ENCODE assay signal across 8 mouse cellular contexts in genomic region chrX:60147268-60147974, GRCm38 (mm10). TPM values are rescaled to one million over a fixed set of nuclear protein-coding genes. Genes with fewer than 3 reads are reported as not detected.
A peak's percentile ranks its signal among the peaks of the same experiment; 100 is the strongest.
DNase-seq lines count a peak whose midpoint lies in the region; ATAC-seq and TF ChIP-seq lines count a peak whose summit lies in the region.

No protein-coding gene starts in this region.

- no peaks in the 10 kb centered on the region for H3K36me3 ChIP-seq in kidney, adult 2 months (ENCODE audit: control insufficient read depth, insufficient read depth, low read length)
- H3K36me3 ChIP-seq in hindbrain, embryonic 12.5 days = no peaks in the 10 kb centered on the region
- H3K36me3 ChIP-seq in stomach, postnatal 0 days (ENCODE audit: control insufficient read depth, insufficient read depth, low read length) = no peaks in the 10 kb centered on the region

- H3K9ac ChIP-seq in hindbrain, embryonic 12.5 days = no peak overlapping the region
- no peak overlapping the region for H3K9ac ChIP-seq in stomach, postnatal 0 days (ENCODE audit: low read length)

- WGBS in kidney, adult 2 months = 4% methylated on average over 13 of the region's 13 CpGs
- WGBS in hindbrain, embryonic 12.5 days = 24% methylated on average over 13 of the region's 13 CpGs
- WGBS in stomach, postnatal 0 days = 16% methylated on average over 13 of the region's 13 CpGs

- 0 out of 2 replicates have a peak overlapping the region, but pooled peaks have one; percentile 5 for H3K4me3 ChIP-seq in kidney, adult 2 months (ENCODE audit: insufficient read depth, low read depth, low read length)
- H3K4me3 ChIP-seq in cortical plate, adult 2 months (ENCODE audit: insufficient read depth, low read length) = peak overlapping the region; percentile 49
- H3K4me3 ChIP-seq in hindbrain, embryonic 12.5 days = peak overlapping the region; percentile 15
- H3K4me3 ChIP-seq in stomach, postnatal 0 days (ENCODE audit: low read depth, low read length) = no peak overlapping the region

- H3K27ac ChIP-seq in kidney, adult 2 months (ENCODE audit: insufficient read depth, low read depth, low read length) = no peak overlapping the region
- H3K27ac ChIP-seq in cortical plate, adult 2 months (ENCODE audit: insufficient read depth, low read length) = no peak overlapping the region
- no peak overlapping the region for H3K27ac ChIP-seq in hindbrain, embryonic 12.5 days
- no peak overlapping the region for H3K27ac ChIP-seq in stomach, postnatal 0 days (replicated peaks)

- peak overlapping the region; percentile 21 for H3K4me2 ChIP-seq in hindbrain, embryonic 12.5 days (replicated peaks)
- peak overlapping the region; percentile 20; the same call in 1 of the 2 replicates for H3K4me2 ChIP-seq in stomach, postnatal 0 days (replicated peaks; ENCODE audit: low read depth)

- no peaks in the 10 kb centered on the region for H3K9me3 ChIP-seq in hindbrain, embryonic 12.5 days (replicated peaks)
- H3K9me3 ChIP-seq in stomach, postnatal 0 days (ENCODE audit: control insufficient read depth, low read length) = no peaks in the 10 kb centered on the region

- no peak for TF ChIP-seq POLR2A in kidney, adult 2 months (IDR thresholded peaks at IDR 0.05; ENCODE audit: low read depth, low read length)
- no peak for TF ChIP-seq POLR2A in cortical plate, adult 2 months (IDR thresholded peaks at IDR 0.05; ENCODE audit: extremely low read depth, insufficient read depth, low read length)

- ATAC-seq in hindbrain, embryonic 12.5 days (ENCODE audit: low FRiP score) = 0 out of 2 replicates have a peak, but pooled peaks have one; percentile 29
- ATAC-seq in stomach, postnatal 0 days (ENCODE audit: low FRiP score, low TSS enrichment) = no peak

- H3K27me3 ChIP-seq in kidney, adult 2 months (replicated peaks; ENCODE audit: control insufficient read depth, insufficient read depth, low read length) = no peaks in the 10 kb centered on the region
- no peaks in the 10 kb centered on the region for H3K27me3 ChIP-seq in hindbrain, embryonic 12.5 days
- H3K27me3 ChIP-seq in stomach, postnatal 0 days (ENCODE audit: control insufficient read depth, insufficient read depth, low read length) = no peaks in the 10 kb centered on the region

- no peaks in the 10 kb centered on the region for H3K4me1 ChIP-seq in kidney, adult 2 months (ENCODE audit: control insufficient read depth, insufficient read depth, low read length)
- H3K4me1 ChIP-seq in cortical plate, adult 2 months (ENCODE audit: control insufficient read depth, insufficient read depth, low read length) = no peaks in the 10 kb centered on the region
- no peaks in the 10 kb centered on the region for H3K4me1 ChIP-seq in hindbrain, embryonic 12.5 days
- H3K4me1 ChIP-seq in stomach, postnatal 0 days (replicated peaks; ENCODE audit: control insufficient read depth, insufficient read depth) = no peaks in the 10 kb centered on the region

- TF ChIP-seq EP300 in stomach, postnatal 0 days (optimal IDR thresholded peaks at IDR 0.05) = no peak

- no peak for TF ChIP-seq CTCF in kidney, adult 2 months (conservative IDR thresholded peaks at IDR 0.05; ENCODE audit: insufficient read depth, insufficient read length, low read depth, low read length)
- no peak for TF ChIP-seq CTCF in cortical plate, adult 2 months (IDR thresholded peaks at IDR 0.05; ENCODE audit: extremely low read depth, insufficient read depth, low read length)
- no peak for TF ChIP-seq CTCF in stomach, postnatal 0 days (IDR thresholded peaks at IDR 0.05; ENCODE audit: low read depth)

- no peak for DNase-seq in kidney, adult 2 months
- no peak for DNase-seq in kidney, adult 18-20 months
- peak; percentile 44 for DNase-seq in mesoderm, embryonic 11.5 days (ENCODE audit: low read depth, low spot score)
- DNase-seq in stomach, postnatal 0 days (ENCODE audit: low spot score) = no peak
- no peak for DNase-seq in testis, postnatal 10 days (ENCODE audit: low spot score)
- no peak for DNase-seq in yolk sac, embryonic 10.5 days (ENCODE audit: low spot score)

RNA-seq across cellular contexts. Expression of gene Mcf2, which starts 31.5 kb away (rescaled TPM):
- polyA plus RNA-seq in kidney, adult 2 months (2012; rRNA removed) = not detected in 2 replicates
- 3.1 and 3.4 TPM in 2 replicates for polyA plus RNA-seq in cortical plate, adult 2 months (2012; rRNA removed)
- polyA plus RNA-seq in hindbrain, embryonic 12.5 days (2016; fragmentation: Nextera tagmentation; extraction: Ambion mirVana) = 0.37 and 0.61 TPM in 2 replicates
- polyA plus RNA-seq in stomach, postnatal 0 days (2015; fragmentation: Nextera tagmentation; extraction: Ambion mirVana) = 0.02 and 0.04 TPM in 2 replicates
